9 mouse cellular contexts compared by ENCODE assay signal in the genomic region with DNA sequence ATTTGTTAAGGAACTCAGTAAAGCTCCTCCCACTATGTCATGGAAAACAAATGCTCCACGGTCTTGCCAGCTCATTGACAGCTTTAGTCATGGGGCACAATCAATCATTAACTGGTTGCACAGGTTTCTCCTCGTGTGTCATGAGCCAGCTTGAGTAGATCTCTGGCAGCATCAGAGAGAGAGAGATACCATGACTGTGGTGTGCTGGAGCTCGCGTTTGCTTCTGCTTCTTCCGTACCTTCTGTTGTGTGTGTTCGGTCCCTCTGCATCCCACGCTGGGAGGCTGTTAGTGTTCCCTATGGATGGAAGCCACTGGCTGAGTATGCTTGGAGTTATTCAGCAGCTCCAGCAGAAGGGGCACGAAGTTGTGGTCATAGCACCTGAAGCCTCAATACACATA. TPM values are rescaled to one million over a fixed set of nuclear protein-coding genes. Genes with fewer than 3 reads are reported as not detected.
DNase-seq lines count a peak whose midpoint lies in the region; ATAC-seq lines count a peak whose summit lies in the region.
"Had no signal": no experiment of that assay in that cellular context is flagged by ENCODE, and none has a peak within 500 bp of the region (broad histone marks: within the 10 kb centered on the region; RNA-seq: fewer than 3 reads in every experiment).

A gene (plus strand): TSS at position 148 of the 400 bp plus-strand sequence.

- H3K4me2 ChIP-seq in hindbrain, embryonic 11.5 days (replicated peaks; ENCODE audit: low read depth, low read length) = no peak within 1 kb of the TSS
- no peak within 1 kb of the TSS for H3K4me2 ChIP-seq in limb, embryonic 11.5 days (ENCODE audit: low read depth, severe bottlenecking)
- H3K4me2 ChIP-seq in stomach, embryonic 16.5 days (ENCODE audit: low read depth, low read length) = no peak within 1 kb of the TSS
- H3K4me2 ChIP-seq: liver, embryonic 13.5 days had no signal

- H3K27ac ChIP-seq in hindbrain, embryonic 11.5 days (ENCODE audit: low read depth, low read length) = no peak within 1 kb of the TSS
- no peak within 1 kb of the TSS for H3K27ac ChIP-seq in limb, embryonic 11.5 days (replicated peaks; ENCODE audit: low read depth, low read length)
- H3K27ac ChIP-seq in stomach, embryonic 16.5 days (ENCODE audit: low read length) = no peak within 1 kb of the TSS
- H3K27ac ChIP-seq: liver, embryonic 13.5 days had no signal

- no peaks in the 10 kb centered on the region for H3K36me3 ChIP-seq in hindbrain, embryonic 11.5 days (ENCODE audit: control insufficient read depth, insufficient read depth, low read length)
- no peaks in the 10 kb centered on the region for H3K36me3 ChIP-seq in limb, embryonic 11.5 days (ENCODE audit: control insufficient read depth, insufficient read depth, low read length)
- no peaks in the 10 kb centered on the region for H3K36me3 ChIP-seq in stomach, embryonic 16.5 days (ENCODE audit: control insufficient read depth, insufficient read depth, low read length)
- H3K36me3 ChIP-seq: liver, embryonic 13.5 days had no signal

- ATAC-seq in hindbrain, embryonic 11.5 days (ENCODE audit: low FRiP score) = no peak
- no peak for ATAC-seq in limb, embryonic 11.5 days (ENCODE audit: insufficient number of reproducible peaks, low FRiP score, low TSS enrichment, low read depth)
- ATAC-seq in stomach, embryonic 16.5 days (ENCODE audit: insufficient read depth, low FRiP score) = peak; percentile 12

- peak; percentile 14 for DNase-seq in ovary, postnatal 36 days (ENCODE audit: low spot score)
- no peak for DNase-seq in ovary, postnatal 14 days (ENCODE audit: low spot score)
- peak; percentile 9 for DNase-seq in hindbrain, embryonic 11.5 days (ENCODE audit: low spot score)
- DNase-seq in limb, embryonic 11.5 days (ENCODE audit: low spot score) = peak; percentile 36
- DNase-seq in B cell, adult 2 months = no peak
- DNase-seq in left cerebral cortex, postnatal 4 days = no peak
- no peak for DNase-seq in left cerebral cortex, adult 11 months (ENCODE audit: low spot score)
- DNase-seq: liver, embryonic 13.5 days had no signal

- H3K4me3 ChIP-seq in hindbrain, embryonic 11.5 days (ENCODE audit: low read depth, low read length) = no peak within 1 kb of the TSS
- no peak within 1 kb of the TSS for H3K4me3 ChIP-seq in limb, embryonic 11.5 days (ENCODE audit: low read depth, low read length)
- no peak within 1 kb of the TSS for H3K4me3 ChIP-seq in stomach, embryonic 16.5 days (replicated peaks; ENCODE audit: low read length)
- H3K4me3 ChIP-seq: liver, embryonic 13.5 days had no signal

- H3K9me3 ChIP-seq in hindbrain, embryonic 11.5 days (ENCODE audit: control insufficient read depth, low read length) = peaks cover 51% of the 10 kb centered on the region
- H3K9me3 ChIP-seq in limb, embryonic 11.5 days (ENCODE audit: control insufficient read depth, low read length) = peaks cover 51% of the 10 kb centered on the region
- peaks cover 49% of the 10 kb centered on the region for H3K9me3 ChIP-seq in stomach, embryonic 16.5 days (replicated peaks; ENCODE audit: control insufficient read depth, low read length)

- no peak within 1 kb of the TSS for H3K9ac ChIP-seq in hindbrain, embryonic 11.5 days (ENCODE audit: low read depth, low read length)
- H3K9ac ChIP-seq in limb, embryonic 11.5 days (ENCODE audit: low read length) = no peak within 1 kb of the TSS
- H3K9ac ChIP-seq in stomach, embryonic 16.5 days (ENCODE audit: low read length) = no peak within 1 kb of the TSS
- H3K9ac ChIP-seq: liver, embryonic 13.5 days had no signal

- 69% methylated on average over 8 of the region's 8 CpGs for WGBS in hindbrain, embryonic 11.5 days
- 68% methylated on average over 8 of the region's 8 CpGs for WGBS in limb, embryonic 11.5 days
- 64% methylated on average over 8 of the region's 8 CpGs for WGBS in stomach, embryonic 16.5 days

- no peaks in the 10 kb centered on the region for H3K27me3 ChIP-seq in hindbrain, embryonic 11.5 days (ENCODE audit: control insufficient read depth, insufficient read depth, low read length)
- H3K27me3 ChIP-seq in limb, embryonic 11.5 days (ENCODE audit: control insufficient read depth, insufficient read depth, low read length) = no peaks in the 10 kb centered on the region
- no peaks in the 10 kb centered on the region for H3K27me3 ChIP-seq in stomach, embryonic 16.5 days (ENCODE audit: control insufficient read depth, insufficient read depth, low read length)
- H3K27me3 ChIP-seq: liver, embryonic 13.5 days had no signal

- no peaks in the 10 kb centered on the region for H3K4me1 ChIP-seq in hindbrain, embryonic 11.5 days (replicated peaks; ENCODE audit: control insufficient read depth, insufficient read depth, low read length)
- no peaks in the 10 kb centered on the region for H3K4me1 ChIP-seq in limb, embryonic 11.5 days (ENCODE audit: control insufficient read depth, insufficient read depth, low read length)
- H3K4me1 ChIP-seq in stomach, embryonic 16.5 days (ENCODE audit: control insufficient read depth, insufficient read depth, low read length) = no peaks in the 10 kb centered on the region

- intact Hi-C loops in left cerebral cortex, postnatal 4 days (cut with DNase I) = no loop called here

RNA-seq across cellular contexts. Expression of the gene that starts here (rescaled TPM):
- polyA plus RNA-seq in hindbrain, embryonic 11.5 days (2014; fragmentation: Nextera tagmentation; extraction: Ambion mirVana) = not detected in 2 replicates
- polyA plus RNA-seq in limb, embryonic 11.5 days (2014; fragmentation: Nextera tagmentation; extraction: Ambion mirVana) = not detected in 2 replicates
- polyA plus RNA-seq in stomach, embryonic 16.5 days (2015; fragmentation: Nextera tagmentation; extraction: Ambion mirVana) = 13.6 and 14.1 TPM in 2 replicates
- total RNA-seq in left cerebral cortex, postnatal 4 days (2021) = under 1 TPM in 1 of 2 experiments, not detected in 1; 0.34 TPM
- polyA plus RNA-seq: liver, embryonic 13.5 days had no signal

Comparison
In these comparisons a context has a peak if more than half of its experiments do, and no peak if none do; other contexts are left out.
1. RNA of the gene that starts here (polyA plus RNA-seq): 13.6 to 14.1 TPM in stomach, embryonic 16.5 days; not detected in hindbrain, embryonic 11.5 days and not detected in limb, embryonic 11.5 days; every median in the first group is over 10 times any median in the second.
2. Peak in DNase-seq in hindbrain, embryonic 11.5 days; RNA of the gene not detected or under 1 TPM.
3. Peak in DNase-seq in limb, embryonic 11.5 days; RNA of the gene not detected or under 1 TPM.